Mouse (Mus musculus): ENCODE measurements around the gene Obp1b.
"Not testable (repeated sequence)": the region's sequence is repeated elsewhere in the genome, so short reads cannot be mapped to it uniquely, and the experiment has no call there.

The Obp1b gene

DNA sequence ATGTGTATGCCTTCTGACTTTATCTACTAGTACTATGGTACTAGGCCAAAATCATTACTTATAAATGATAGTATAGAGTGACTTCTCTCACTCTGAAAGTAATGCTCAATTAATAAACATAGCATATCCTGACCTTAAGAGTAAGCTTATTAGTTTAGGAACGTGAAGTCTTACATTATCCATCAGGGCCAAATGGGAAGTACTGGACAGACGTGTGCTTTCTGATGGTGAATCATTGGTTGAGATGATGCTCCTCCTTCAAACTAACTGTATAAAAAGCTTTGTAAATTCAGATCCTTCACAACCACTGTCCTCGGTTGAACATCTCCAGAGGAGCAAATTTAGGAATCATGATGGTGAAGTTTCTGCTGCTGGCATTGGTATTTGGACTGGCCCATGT, at the start of gene Obp1b:
Obp1b (plus strand) TSS at position 301 of the 400 bp plus-strand sequence.
- not testable (repeated sequence) for DNase-seq (ENCODE audit: low spot score in 2 of 2)

DNA sequence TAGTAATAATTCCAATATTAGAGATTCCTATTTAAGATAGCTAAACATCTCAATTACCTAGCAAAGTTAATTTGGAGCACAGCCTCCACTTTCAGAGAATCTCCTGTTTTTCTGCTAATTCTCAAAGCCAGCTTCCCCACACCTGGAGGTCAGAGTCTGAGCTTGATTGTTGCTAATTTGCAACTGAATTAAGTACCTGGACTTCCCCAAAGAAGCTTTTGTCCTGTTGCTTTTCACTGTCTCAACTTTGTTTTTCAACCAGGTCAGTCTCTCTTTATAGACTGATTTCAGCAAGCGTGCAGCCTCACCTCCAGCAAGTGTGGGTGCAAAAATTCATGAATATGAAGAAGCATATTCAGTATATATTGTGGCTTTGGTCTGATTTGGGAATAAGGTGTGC, 15.6 kb downstream of the Obp1b start:
- not testable (repeated sequence) for DNase-seq (ENCODE audit: low spot score in 2 of 2)

DNA sequence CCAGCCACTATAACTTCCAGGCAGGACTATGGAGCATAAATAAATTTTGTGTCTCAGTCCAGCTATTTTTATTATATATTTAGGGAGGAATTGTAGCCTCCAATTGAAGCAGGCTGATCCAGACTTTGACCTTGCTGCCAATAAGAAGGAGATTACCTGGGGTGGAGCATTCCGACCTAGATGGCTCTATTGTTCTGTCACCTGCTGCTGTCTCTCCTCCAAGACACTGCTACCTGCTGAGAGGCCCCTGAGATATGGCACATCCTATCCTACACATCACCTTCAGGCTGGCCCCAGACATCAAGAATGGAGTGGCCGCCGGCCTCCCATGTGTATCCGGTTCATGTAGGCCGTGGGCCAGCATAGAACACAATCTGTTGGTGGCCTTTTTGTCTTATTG, 16.3 kb downstream of the Obp1b start:
- DNase-seq (ENCODE audit: low spot score in 2 of 2), result no peak
